Mouse (Mus musculus): ENCODE results near the gene Stk39.

DNA sequence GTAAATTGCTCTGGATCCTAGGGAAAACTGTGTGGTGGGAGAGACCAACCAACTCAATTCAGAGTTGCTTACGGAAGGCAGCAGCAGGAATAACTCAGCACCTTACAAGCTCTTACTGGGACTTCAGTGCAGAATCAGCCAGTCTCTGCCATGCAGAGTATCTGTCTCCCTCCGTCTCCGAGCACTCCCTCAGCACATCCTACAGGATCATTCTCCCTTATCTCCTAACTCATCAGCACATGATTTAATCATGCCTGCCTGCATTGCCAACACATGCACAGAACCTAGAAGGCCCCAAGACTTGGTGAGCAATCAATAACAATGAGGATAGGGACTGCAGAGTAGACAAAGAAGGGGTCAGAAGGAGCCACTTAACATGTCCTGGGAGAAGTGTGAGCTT lies 2.6 kb downstream of the Stk39 start:
- TF ChIP-seq CTCF (IDR thresholded peaks at IDR 0.05; ENCODE audit: borderline replicate concordance, insufficient read depth, low read length) (no peak), POLR2A (IDR thresholded peaks at IDR 0.05; ENCODE audit: low read depth, low read length) (no peak)
